8 mouse cellular contexts compared by ENCODE assay signal in the genomic region with DNA sequence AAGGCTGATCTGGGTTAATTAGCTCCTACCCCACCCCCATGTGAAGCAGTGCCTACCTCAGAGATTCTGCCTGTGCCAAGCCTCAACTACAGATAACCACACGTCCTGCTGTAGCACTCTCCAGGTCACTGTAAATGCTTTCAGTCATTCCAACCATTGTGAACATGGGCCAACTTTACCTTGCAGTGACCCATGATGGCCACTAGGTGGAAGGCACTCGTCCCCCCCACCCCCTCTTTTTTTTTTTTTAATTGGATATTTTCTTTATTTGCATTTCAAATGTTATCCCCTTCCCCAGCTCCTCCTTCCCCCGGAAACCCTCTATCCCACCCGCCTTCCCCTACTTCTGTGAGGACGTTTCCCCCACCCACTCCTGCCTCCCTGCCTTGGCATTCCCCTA. TPM values are rescaled to one million over a fixed set of nuclear protein-coding genes. Genes with fewer than 3 reads are reported as not detected.
A peak's percentile ranks its signal among the peaks of the same experiment; 100 is the strongest.
DNase-seq lines count a peak whose midpoint lies in the region; ATAC-seq and TF ChIP-seq lines count a peak whose summit lies in the region.

No protein-coding gene starts in this region.

- no peak for ATAC-seq in midbrain, embryonic 14.5 days (ENCODE audit: low FRiP score, low TSS enrichment)
- ATAC-seq in midbrain, embryonic 13.5 days = no peak
- ATAC-seq in monocyte, adult 5-6 weeks (replicated peaks; ENCODE audit: insufficient number of reproducible peaks, low FRiP score, low TSS enrichment, poor library complexity, severe bottlenecking) = peak; percentile 59; the same call in 1 of the 2 replicates

- no peaks in the 10 kb centered on the region for H3K27me3 ChIP-seq in midbrain, embryonic 14.5 days (ENCODE audit: control insufficient read depth, insufficient read depth, low read length)
- no peaks in the 10 kb centered on the region for H3K27me3 ChIP-seq in midbrain, embryonic 13.5 days

- no peak overlapping the region for H3K27ac ChIP-seq in midbrain, embryonic 14.5 days (replicated peaks; ENCODE audit: low read depth, low read length)
- H3K27ac ChIP-seq in midbrain, embryonic 13.5 days = no peak overlapping the region
- H3K27ac ChIP-seq in embryonic fibroblast, embryonic 13.5 days (ENCODE audit: insufficient read depth, low read length) = no peak overlapping the region

- no peak overlapping the region; the same call in 1 of the 2 replicates for H3K9ac ChIP-seq in midbrain, embryonic 14.5 days (replicated peaks; ENCODE audit: low read length)
- no peak overlapping the region for H3K9ac ChIP-seq in midbrain, embryonic 13.5 days (replicated peaks)

- H3K36me3 ChIP-seq in midbrain, embryonic 14.5 days (ENCODE audit: control insufficient read depth, insufficient read depth, low read length) = peaks cover 34% of the 10 kb centered on the region
- H3K36me3 ChIP-seq in midbrain, embryonic 13.5 days = peaks cover 41% of the 10 kb centered on the region

- peak; percentile 22; the same call in 1 of the 2 replicates for TF ChIP-seq CTCF in embryonic fibroblast, embryonic 13.5 days (IDR thresholded peaks at IDR 0.05; ENCODE audit: borderline replicate concordance, insufficient read depth, low read length)

- no peaks in the 10 kb centered on the region for H3K4me1 ChIP-seq in midbrain, embryonic 14.5 days (ENCODE audit: control insufficient read depth, insufficient read depth, low read length)
- H3K4me1 ChIP-seq in midbrain, embryonic 13.5 days (replicated peaks) = no peaks in the 10 kb centered on the region
- no peaks in the 10 kb centered on the region for H3K4me1 ChIP-seq in embryonic fibroblast, embryonic 13.5 days (ENCODE audit: control insufficient read depth, insufficient read depth, low read length)

- no peaks in the 10 kb centered on the region for H3K9me3 ChIP-seq in midbrain, embryonic 14.5 days (ENCODE audit: control insufficient read depth, low read length)
- H3K9me3 ChIP-seq in midbrain, embryonic 13.5 days = 0 out of 2 replicates have a peak, but pooled peaks cover 3% of the 10 kb centered on the region

- TF ChIP-seq POLR2A in embryonic fibroblast, embryonic 13.5 days (IDR thresholded peaks at IDR 0.05; ENCODE audit: low read depth, low read length) = no peak

- H3K4me3 ChIP-seq in midbrain, embryonic 14.5 days (replicated peaks; ENCODE audit: low read depth, low read length) = no peak overlapping the region
- H3K4me3 ChIP-seq in midbrain, embryonic 13.5 days (replicated peaks) = no peak overlapping the region
- H3K4me3 ChIP-seq in embryonic fibroblast, embryonic 13.5 days (ENCODE audit: insufficient read depth, low read length) = no peak overlapping the region

- no peak overlapping the region for H3K4me2 ChIP-seq in midbrain, embryonic 14.5 days (ENCODE audit: low read length)
- H3K4me2 ChIP-seq in midbrain, embryonic 13.5 days (replicated peaks) = no peak overlapping the region

- WGBS in midbrain, embryonic 14.5 days = 3% methylated on average over 5 of the region's 5 CpGs
- WGBS in midbrain, embryonic 13.5 days = 12% methylated on average over 5 of the region's 5 CpGs

- peak; percentile 33 to 63 for DNase-seq in cerebellum, postnatal 10 days
- no peak for DNase-seq in cerebellum, adult 11 months
- DNase-seq in midbrain, embryonic 14.5 days = peak; percentile 62
- no peak for DNase-seq in gastrocnemius, adult 8-10 months (ENCODE audit: low spot score in 2 of 2)
- no peak for DNase-seq in right cerebral cortex, postnatal 36 days (ENCODE audit: low spot score in 2 of 2)

RNA-seq across cellular contexts. Expression of gene Gm17617, which starts 2.0 kb away (rescaled TPM):
- not detected in 2 replicates for polyA plus RNA-seq in midbrain, embryonic 14.5 days (2014; fragmentation: Nextera tagmentation; extraction: Ambion mirVana)
- polyA plus RNA-seq in midbrain, embryonic 13.5 days (2015; fragmentation: Nextera tagmentation; extraction: Ambion mirVana) = not detected in 2 replicates
- polyA plus RNA-seq in embryonic fibroblast, embryonic 13.5 days (2011; ENCODE audit: insufficient read length, low read depth, missing spikeins) = not detected in 2 replicates
- total RNA-seq in monocyte, adult 5-6 weeks (2017) = not detected in 3 replicates
- total RNA-seq in gastrocnemius, adult 8-10 months (2022) = not detected

RNA-seq across cellular contexts. Expression of gene Fgfr4, which starts 17.1 kb away (rescaled TPM):
- 0.38 and 0.99 TPM in 2 replicates for polyA plus RNA-seq in midbrain, embryonic 14.5 days (2014; fragmentation: Nextera tagmentation; extraction: Ambion mirVana)
- polyA plus RNA-seq in midbrain, embryonic 13.5 days (2015; fragmentation: Nextera tagmentation; extraction: Ambion mirVana) = 0.30 and 0.47 TPM in 2 replicates
- not detected in 2 replicates for polyA plus RNA-seq in embryonic fibroblast, embryonic 13.5 days (2011; ENCODE audit: insufficient read length, low read depth, missing spikeins)
- not detected in 3 replicates for total RNA-seq in monocyte, adult 5-6 weeks (2017)
- total RNA-seq in gastrocnemius, adult 8-10 months (2022) = 1 to 10 TPM in 3 of 4 experiments, under 1 TPM in 1; 0.62 to 1.4 (median 1.4) TPM

RNA-seq across cellular contexts. Expression of gene Zfp346, which starts 30.3 kb away (rescaled TPM):
- 23.6 and 26.2 TPM in 2 replicates for polyA plus RNA-seq in midbrain, embryonic 14.5 days (2014; fragmentation: Nextera tagmentation; extraction: Ambion mirVana)
- polyA plus RNA-seq in midbrain, embryonic 13.5 days (2015; fragmentation: Nextera tagmentation; extraction: Ambion mirVana) = 26.6 and 27.5 TPM in 2 replicates
- 22.7 and 26.3 TPM in 2 replicates for polyA plus RNA-seq in embryonic fibroblast, embryonic 13.5 days (2011; ENCODE audit: insufficient read length, low read depth, missing spikeins)
- total RNA-seq in monocyte, adult 5-6 weeks (2017) = 7.7 to 20.2 TPM (median 15.8 TPM) in 3 replicates
- total RNA-seq in gastrocnemius, adult 8-10 months (2022) = 10 to 100 TPM; 13.0 to 15.8 (median 14.1) TPM

RNA-seq across cellular contexts. Expression of gene Uimc1, which starts 35.3 kb away (rescaled TPM):
- polyA plus RNA-seq in midbrain, embryonic 14.5 days (2014; fragmentation: Nextera tagmentation; extraction: Ambion mirVana) = 20.7 and 20.8 TPM in 2 replicates
- 21.6 and 23.1 TPM in 2 replicates for polyA plus RNA-seq in midbrain, embryonic 13.5 days (2015; fragmentation: Nextera tagmentation; extraction: Ambion mirVana)
- polyA plus RNA-seq in embryonic fibroblast, embryonic 13.5 days (2011; ENCODE audit: insufficient read length, low read depth, missing spikeins) = 27.9 and 33.2 TPM in 2 replicates
- 113 to 135 TPM (median 117 TPM) in 3 replicates for total RNA-seq in monocyte, adult 5-6 weeks (2017)
- total RNA-seq in gastrocnemius, adult 8-10 months (2022) = 10 to 100 TPM; 10.0 to 14.3 (median 12.3) TPM

Comparison
In these comparisons a context has a peak if more than half of its experiments do, and no peak if none do; other contexts are left out.
1. DNase-seq: peak in cerebellum, postnatal 10 days (2 of 2) and midbrain, embryonic 14.5 days (single experiment); none in cerebellum, adult 11 months (single experiment), gastrocnemius, adult 8-10 months (0 of 2) and right cerebral cortex, postnatal 36 days (0 of 2).